Mouse (Mus musculus) mesoderm, embryonic 11.5 days (tissue): ENCODE measurements around the gene Teddm1a.
"Not testable (repeated sequence)": the region's sequence is repeated elsewhere in the genome, so short reads cannot be mapped to it uniquely, and the experiment has no call there.

Experiments
- DNase-seq: peaks from one replicate; pipeline ENCODE4 v3.0.0-alpha.2; 2012; ENCODE audit warnings: low read depth, low spot score

The Teddm1a gene

DNA sequence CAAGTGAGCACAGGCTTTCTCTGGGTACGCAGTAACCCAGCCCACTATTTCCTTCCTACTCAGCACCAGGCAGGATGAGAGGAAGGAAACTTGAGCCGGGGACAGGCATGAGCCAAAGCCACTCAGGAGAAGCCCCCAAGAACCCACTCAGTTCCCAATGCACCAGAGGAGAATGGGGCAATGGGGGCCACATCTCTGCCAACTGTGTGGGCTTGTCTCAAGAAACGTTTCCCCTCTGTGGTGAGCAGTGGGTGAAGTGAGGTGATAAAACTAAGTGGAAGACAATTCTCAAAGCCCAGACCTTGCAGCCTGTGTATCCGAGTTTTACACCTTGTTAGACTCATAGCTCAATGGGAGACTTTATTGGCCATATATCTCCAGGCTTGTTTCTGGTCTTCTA, at the start of gene Teddm1a:
Gene Teddm1a (plus strand): TSS at position 301 of the 400 bp plus-strand sequence.
- no peak for DNase-seq

DNA sequence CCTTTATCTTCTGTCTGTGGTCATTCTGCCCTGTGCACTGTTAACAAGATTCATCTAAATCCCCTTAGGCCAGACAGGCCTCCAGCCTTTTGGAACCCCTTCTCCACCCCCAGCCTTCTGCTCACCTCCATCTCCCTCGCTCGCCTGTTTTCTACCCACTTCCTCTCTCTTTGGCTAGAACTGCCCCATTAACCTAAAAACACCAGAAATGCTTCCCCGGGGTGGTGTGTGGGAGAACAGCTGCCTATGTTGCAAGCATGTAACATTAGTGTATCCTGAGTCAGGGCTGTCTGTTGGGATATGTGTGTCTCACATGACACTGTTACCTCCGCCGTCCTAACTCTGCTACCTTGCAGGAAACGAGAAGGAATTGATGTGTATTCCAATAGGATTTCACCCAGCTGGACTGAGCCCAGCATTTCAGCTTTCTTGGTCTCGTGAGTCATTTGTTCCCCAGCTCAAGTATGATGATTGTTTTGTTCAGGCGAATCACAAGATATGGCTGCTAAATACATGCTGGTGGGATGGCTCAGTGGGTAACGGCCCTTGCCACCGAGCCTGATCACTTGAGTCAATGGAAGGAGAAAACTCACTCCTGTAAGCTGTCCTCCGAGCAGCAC, 49.3 kb upstream of the Teddm1a start:
- no peak for DNase-seq

DNA sequence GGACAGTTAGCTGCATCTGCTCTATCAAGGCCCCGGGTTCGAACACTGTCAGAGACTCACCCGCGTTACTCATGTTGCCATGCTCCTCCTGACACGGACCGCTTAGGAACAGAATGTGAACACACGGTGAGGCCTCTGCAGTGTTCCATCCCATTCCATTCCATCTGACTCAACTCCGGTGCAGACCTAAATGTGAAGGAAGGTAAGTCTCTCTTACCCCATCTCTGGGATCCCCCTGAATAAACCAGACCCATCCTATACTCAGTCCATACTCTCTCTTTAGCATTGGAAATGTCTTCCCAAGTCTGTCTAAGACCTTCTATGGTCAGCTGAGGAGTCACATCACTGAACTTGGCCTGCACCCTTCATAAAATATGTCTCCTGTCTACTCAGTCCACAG, 47.5 kb upstream of the Teddm1a start, which contains the start of gene Rgsl1:
Gene Rgsl1 (minus strand): TSS at position 101 of the 400 bp plus-strand sequence.
- no peak for DNase-seq

DNA sequence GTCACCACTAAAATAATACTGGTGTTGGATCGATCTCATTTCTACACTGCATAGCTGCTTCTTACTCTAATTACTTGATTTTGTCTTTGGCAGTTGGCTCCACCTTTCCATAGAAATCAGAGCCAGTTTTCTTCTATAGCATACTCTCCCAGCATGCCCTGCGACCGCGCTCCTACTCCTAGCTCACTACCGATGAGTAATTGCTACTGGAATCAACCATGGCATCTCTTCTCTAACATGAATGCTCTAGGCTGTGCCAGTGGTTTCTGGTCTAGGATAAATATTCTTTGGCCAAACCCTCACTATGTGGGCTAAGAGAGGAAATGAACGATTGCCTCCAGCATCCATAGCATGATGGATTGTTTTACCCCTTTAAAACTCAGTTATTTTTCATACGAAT, 45.1 kb upstream of the Teddm1a start:
- no peak for DNase-seq

DNA sequence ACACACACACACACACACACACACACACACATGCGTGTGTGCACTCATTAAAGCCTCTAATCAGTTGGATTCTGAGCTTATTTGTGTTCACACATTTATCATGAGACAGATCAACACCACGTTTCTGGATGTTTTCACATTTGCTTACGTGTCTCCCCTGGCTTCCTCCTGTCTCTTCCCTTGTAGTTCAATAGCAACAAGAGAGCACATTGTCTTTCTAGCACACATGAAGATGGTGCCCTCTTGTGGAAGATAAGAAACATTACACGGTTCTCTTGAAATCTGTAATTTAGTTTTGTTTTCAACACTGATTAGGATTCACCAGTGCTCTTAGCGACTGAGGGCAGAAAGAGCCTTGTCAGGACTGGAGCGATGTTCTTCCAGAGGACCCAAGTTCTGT, 44.7 kb upstream of the Teddm1a start:
- DNase-seq, result peak; percentile 23

DNA sequence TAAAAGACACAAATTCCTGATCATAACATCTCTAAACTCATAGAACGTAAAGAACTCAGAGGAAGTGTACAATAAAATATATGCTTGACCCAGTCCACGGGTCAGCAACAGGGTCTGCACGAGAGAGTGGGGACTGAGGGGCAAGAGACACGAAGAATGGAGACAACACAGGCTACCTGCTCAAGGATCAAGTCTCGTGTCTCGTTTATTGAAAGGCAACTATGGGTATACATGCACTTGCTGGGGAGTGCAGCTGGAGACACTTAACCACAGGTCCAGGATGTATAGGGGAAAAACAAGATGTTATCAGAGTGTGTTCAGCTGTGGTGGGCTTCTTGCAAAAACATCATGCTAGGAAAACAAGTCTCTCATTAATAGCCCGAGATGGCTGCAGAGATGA, 38.8 kb upstream of the Teddm1a start:
- DNase-seq, result not testable (repeated sequence)

DNA sequence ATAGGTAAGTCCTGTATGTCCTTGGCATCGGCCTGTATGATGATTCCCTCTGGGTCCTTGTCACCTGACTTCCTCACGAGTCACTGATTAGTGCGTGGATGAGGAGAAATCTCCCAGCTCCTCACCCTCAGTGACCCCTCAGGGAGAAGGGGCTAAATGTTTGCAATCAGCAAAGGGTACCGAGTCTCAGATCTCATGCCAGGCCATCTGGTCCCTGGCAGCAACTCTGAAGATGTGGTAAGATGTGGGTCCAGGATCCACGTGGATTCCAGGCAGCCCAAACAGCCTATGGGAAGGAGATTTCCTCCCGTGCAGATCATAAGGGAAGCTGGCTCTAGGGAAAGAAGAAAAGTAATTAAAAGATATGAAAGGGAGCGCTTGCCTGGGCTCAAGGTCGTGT, 35.6 kb upstream of the Teddm1a start:
- no peak for DNase-seq

DNA sequence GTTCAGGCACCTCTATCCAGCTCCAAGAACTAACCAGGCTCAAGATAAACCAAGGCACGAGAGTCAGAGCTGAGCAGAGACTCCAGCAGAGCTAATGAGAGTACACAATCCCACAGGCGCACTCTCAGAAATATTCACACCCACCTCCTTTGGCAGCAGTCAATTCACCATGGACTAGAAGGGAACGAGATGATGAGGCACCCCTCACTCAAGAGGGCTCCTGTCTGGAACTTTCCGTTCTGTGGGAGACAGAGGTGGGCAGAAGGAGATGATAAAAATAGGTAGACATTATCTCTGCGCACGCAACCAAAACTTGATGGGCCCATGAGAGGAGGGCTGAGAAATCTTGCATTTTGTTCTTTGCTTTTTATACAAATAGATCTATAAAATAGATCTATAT, 17.5 kb upstream of the Teddm1a start, which contains the start of gene Teddm1b:
Gene Teddm1b (plus strand): TSS at position 301 of the 400 bp plus-strand sequence.
- DNase-seq, result no peak

DNA sequence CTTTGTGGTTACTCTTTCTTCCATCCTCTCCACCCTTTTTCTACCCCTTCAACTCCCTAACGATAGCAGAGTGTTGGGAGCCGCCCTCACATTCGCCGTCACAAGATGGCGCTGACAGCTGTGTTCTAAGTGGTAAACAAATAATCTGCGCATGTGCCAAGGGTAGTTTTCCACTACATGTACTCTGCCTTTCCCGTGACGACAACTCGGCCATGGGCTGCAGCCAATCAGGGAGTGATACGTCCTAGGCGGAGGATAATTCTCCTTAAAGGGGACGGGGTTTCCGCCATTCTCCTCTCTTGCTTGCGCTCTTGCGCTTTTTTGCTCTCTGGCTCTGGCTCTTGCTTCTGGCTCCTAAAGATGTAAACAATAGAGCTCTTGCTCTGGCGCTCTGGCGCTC, 11.2 kb upstream of the Teddm1a start:
- not testable (repeated sequence) for DNase-seq

DNA sequence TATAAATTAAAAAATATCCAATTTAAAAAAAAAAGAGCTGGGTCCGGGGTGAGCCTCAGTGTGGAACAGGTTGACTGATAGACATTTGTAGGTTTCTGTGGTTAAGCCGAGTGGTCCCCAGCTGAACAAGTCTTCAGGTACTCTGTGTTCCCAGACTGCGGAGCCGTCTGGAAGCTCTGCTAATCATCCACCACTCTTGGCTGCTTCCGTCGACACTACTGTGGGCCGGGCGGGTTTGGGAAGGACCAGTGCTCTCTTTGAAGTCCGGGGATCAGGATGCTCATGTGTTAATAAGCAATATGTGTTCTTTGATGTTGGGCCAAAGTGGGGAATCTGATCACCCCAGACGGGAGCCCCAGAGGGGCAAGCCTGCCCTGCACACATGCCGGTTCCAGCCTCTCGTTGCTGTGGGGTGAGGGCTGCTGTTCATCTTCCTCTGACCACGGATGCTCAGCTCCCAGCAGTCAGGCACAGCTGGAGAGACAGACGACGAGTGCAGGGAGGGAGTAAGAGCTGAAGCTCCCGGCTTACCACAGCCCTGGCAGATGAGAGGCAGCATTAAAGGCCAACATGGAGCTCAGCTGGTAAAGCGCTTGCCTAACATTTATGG, 5.4 kb upstream of the Teddm1a start:
- DNase-seq, result no peak

DNA sequence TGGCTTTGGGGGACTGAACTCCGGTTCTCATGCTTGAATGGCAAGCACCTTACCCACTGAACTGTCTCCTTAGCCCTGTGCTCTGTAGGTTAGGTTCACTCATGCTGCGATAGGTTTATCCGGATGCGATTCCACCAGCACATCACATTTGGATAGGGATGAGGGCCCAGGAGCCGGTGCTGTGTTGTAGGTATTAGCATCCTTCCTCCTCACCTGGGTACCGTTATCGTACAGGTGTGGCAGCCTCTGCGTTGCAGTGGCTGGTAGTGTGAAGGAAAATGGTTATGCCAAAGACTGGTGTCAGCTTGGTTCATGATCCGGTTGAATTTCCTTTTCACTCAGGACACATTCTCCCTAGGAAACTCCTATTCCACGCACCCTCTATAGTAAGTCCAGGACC, 1.4 kb upstream of the Teddm1a start:
- DNase-seq, result no peak

DNA sequence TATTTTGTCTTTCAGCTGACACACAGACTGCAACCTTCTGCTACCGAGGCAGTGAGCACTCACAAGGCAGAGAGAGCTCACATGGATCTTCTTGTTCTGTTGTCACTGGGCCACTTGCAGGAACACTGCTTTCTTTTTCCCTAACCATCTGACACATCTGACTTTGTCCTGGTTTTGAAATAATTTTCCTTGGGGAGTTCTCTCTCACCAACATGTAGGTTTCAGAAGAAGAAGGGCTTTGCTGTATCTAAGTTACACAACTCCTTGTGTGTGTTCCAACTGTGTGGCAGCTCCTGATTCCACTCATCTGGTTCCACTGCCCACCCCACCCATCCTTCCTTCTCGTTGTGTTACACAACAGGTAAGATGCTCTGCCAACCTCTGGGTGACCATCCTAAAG, 2.2 kb downstream of the Teddm1a start:
- no peak for DNase-seq

DNA sequence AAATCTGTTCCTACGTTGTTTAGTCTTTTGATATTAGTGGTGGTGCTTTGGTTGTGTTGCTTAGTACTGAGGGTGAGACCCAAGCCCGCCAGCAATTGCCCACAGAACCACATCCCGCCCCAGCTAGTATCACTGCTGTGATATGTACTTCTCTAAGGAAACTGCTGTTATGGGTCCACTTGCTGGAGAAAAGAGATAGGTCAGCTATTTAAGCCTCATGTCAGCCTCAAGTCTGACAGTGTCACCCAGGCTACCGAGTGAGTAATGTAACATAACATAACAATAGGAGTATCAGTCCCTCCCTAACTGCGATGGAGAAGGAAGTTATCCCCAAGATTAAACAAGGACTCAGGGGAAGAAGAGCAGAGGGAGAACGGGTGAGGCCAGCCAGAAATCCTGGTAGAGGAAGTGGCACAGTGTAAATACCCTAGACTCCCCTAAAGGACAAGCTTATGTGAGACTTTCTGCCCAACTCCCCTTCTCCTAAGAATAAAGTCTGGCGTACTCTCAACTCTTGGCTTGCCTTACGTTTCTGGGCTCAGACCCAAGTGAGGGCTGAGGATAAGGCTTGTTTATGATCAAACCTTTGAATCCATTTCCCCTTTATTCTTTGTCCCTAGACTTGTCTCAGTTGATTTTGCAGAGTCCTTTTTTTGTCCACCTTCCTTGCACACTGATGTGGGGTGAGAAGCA, 2.8 kb downstream of the Teddm1a start:
- DNase-seq, result no peak

DNA sequence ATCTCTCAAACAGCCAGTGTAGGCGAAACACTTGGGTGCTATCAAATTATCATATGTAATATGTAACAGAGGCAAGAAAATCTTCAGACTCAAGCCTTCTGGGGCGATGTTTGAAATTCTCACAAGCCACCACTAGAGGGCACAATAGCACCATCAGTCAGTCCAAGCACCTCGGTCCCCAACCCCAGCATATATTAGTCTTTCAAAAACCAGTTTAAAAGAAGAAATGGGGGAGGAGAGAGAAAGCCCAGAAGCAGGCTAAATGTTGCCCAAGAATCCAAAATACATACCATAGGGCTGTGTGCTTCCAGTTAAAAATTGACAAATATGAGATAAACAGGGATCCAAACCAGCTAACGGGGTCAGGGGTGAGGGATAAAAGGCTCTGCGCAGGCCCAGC, 3.4 kb downstream of the Teddm1a start:
- DNase-seq, result peak; percentile 82

DNA sequence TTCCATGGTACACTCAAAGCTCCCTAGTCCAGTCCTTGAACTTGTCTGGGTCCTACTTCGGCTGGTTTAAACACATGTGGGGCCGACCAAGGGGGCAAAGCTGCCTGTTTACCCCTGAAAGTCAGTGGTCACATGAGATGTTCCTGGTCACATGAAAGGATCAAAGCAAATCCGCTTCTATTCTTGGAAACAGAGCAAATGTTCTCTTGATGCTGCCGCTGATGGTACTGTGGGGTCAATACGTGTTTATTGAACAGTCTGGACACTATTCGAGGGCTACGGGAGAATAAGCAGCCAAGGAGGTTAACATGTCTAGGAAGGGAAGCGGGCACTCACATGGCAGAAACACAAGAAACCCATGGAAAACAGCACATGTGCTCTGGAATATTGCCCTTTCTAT, 5.7 kb downstream of the Teddm1a start:
- DNase-seq, result no peak

DNA sequence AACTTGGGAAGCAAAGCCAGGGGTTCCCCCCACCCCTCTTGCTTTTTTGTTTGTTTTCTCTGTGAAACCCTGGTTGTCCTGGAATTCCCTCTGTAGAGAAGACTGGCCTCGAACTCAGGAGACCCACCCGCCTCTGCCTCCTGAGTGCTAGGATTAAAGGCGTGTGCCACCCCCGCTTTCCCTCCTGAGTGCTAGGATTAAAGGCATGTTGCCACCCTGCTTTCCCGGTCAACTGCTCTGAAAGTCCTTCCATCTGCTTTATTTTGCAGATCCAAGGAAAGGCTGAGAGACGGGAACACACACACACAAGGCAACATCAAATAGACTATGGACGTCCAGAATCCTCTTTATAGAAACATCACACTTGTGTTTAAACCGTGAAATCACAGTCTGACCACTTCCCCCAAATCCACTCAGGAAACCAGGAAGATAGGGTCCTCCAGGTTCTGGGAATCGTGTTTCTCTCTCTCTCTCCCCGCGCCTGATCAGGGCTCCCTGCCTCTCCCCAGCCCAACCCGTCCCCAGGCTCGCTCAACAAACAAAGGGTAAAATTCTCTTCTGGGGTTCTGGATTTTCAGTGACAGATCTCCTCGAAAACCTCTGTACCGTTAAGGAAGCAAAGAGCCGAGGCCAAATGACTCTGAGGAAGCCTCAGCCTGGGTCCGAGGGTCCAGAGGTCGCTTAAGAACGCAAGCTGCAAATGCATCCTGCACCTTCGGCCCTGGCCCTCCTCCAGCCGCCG, 7.6 kb downstream of the Teddm1a start:
- DNase-seq, result no peak

DNA sequence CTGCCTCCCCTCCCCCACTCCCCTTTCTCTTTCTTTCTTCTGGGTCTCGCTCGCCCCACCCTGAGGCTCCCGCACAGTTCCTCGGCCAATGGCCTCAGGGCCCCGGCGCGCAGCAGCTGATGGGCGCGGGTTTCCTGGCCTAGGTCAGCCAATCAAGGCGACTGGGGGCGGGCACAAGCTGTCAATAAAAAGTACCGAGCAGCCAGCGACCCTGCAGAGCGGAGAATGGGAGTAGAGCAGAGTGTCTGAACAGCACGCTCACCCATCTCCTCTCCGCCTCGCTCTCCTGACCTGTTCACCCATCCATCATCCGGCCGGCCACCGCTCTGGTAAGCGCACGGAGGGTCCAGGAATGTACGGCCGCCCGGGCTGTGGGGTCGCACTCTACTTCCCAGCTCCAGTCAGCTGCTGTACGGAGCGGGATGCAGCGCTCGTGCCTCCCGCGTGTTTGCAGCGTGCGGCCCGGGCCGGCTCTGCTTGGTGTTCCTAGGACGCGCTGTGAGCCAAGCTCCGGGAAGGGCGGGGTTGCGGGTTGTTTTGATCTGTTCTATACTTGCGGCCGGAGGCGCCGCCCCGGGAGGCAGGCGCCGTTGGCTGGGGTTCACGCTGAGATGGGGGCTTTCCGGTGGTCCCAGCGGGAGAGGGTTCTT, 8.3 kb downstream of the Teddm1a start, which contains the start of the genes Glul and Teddm2:
Gene Glul (plus strand): TSS at position 214 of the 650 bp plus-strand sequence.
Gene Teddm2 (minus strand): TSS at position 498 of the 650 bp plus-strand sequence.
- DNase-seq, result peak; percentile 98

DNA sequence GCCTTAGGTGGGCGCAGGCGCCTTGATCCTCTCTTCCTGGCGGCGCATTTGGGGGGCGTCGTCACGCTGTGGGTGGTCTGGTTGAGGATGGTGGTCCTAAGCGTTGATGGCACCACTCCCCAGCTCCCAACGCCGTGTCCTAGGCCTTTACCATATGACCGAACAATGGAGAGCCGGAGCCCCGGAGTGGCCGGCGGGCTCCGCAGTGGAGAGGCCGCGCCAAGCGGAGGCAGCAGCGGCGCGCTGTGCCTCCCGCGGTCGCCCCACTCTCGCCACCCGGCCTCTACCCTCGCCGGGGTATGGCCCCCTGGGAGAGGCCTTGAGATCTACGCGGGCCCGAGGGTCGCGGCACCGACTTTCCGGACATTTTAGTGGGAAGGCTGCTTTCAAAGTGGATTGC, 8.8 kb downstream of the Teddm1a start:
- DNase-seq, result no peak

DNA sequence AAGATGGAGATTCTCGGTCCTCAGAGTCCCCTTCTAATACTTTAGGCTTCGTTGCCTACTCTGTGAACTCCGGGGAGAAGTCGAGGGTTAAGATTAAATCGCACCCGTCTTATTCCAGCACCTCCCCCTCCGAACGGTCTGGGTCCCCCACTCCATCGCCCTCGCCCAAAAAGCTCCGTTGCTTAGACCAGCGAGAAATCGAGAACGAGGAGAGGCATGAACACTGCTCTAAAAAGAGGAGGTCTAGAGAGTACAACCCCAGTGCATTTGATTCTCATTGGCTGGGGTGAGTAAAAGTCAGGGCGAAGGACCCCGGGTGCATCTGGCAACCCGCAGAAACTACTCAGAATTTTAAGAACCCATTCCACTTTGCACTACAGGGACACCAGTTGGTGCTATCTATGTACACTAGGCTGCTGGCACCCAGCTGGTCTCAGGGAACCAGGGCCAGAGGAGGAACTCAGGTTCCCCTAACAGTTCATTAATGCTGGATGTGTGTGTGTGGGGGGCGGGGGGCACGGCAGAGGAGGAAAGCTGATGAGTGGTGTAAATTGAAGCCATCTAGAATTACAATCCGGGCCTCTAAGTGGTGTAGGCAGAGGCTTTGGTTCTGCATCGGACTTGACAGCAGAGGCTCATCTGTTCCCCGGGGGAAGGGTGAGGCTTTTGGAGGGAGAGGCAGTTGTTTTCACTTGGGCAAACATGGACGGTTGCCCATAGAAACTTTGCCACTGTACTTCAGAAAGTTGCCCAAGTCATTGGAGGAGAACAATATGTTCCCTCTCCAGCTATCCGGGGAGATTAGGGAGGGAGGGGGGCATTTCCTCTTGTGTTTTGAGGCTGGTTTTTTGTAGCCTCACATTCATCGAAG, 9.6 kb downstream of the Teddm1a start:
- peak; percentile 42 for DNase-seq

DNA sequence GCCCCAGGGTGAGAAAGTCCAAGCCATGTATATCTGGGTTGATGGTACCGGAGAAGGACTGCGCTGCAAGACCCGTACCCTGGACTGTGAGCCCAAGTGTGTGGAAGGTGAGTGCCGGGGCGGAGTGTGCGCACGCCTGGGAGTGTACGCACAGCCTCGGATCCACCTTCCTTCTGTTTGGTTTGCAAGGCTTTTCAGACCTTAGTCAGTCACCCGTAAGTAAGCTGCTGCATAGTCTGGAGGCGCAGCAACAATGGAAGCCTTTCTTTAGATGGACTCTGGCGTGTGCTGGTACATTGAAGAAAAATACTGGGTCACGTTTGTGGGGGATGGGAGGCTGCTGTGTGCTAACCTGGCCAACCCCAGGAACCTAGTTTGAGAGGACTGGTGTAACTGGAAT, 11.5 kb downstream of the Teddm1a start:
- peak; percentile 53 for DNase-seq

DNA sequence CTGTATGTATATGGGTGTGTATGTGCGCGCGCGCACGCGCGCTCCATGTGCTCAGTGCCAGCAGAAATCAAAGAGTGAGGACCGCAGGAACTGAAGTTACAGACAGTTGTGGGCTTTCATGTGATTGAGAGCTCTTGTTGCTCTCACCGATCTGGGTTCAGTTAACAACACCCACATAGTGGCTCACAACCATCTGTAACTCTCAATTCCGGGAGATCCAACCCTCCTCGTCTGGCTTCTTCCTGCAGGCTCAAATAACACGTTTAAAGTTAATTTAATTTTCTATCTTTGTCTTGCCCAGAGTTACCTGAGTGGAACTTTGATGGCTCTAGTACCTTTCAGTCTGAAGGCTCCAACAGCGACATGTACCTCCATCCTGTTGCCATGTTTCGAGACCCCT, 12.7 kb downstream of the Teddm1a start:
- no peak for DNase-seq
